Mouse (Mus musculus): ENCODE data around the gene Mroh2a. TPM values are rescaled to one million over a fixed set of nuclear protein-coding genes. Genes with fewer than 3 reads are reported as not detected.

Mroh2a gene
- polyA plus RNA-seq, 1 experiment from 2014 or later, result 0.60 TPM

GRCm38 (mm10) chr1:88231803-88232499 lies 5.2 kb downstream of the Mroh2a start:
- H3K9ac ChIP-seq (ENCODE audit: low read length), result no peak overlapping the region
- H3K4me2 ChIP-seq (ENCODE audit: low read depth, low read length), result no peak overlapping the region
- H3K27ac ChIP-seq (ENCODE audit: low read length), result no peak overlapping the region
- H3K9me3 ChIP-seq (replicated peaks; ENCODE audit: control insufficient read depth, low read length), result peaks cover 90% of the 10 kb centered on the region
- H3K4me1 ChIP-seq (ENCODE audit: control insufficient read depth, insufficient read depth, low read length), result no peaks in the 10 kb centered on the region
- 56% methylated on average over 7 of the region's 7 CpGs for WGBS
- H3K27me3 ChIP-seq (ENCODE audit: control insufficient read depth, insufficient read depth, low read length), result no peaks in the 10 kb centered on the region
- H3K4me3 ChIP-seq (ENCODE audit: low read length), result no peak overlapping the region
- ATAC-seq (replicated peaks; ENCODE audit: extremely low read depth, insufficient read depth, low FRiP score), result no peak
- no peaks in the 10 kb centered on the region for H3K36me3 ChIP-seq (ENCODE audit: control insufficient read depth, insufficient read depth)

- Histone ChIP-seq H3K4me1 (ENCODE audit: control insufficient read depth, insufficient read depth, low read length) (no peaks in the 10 kb centered on the region), H3K36me3 (ENCODE audit: control insufficient read depth, insufficient read depth) (no peaks in the 10 kb centered on the region), H3K9me3 (replicated peaks; ENCODE audit: control insufficient read depth, low read length) (peaks cover 90% of the 10 kb centered on the region), H3K4me3 (ENCODE audit: low read length) (no peak overlapping the region), H3K27ac (ENCODE audit: low read length) (no peak overlapping the region), H3K4me2 (ENCODE audit: low read depth, low read length) (no peak overlapping the region), H3K27me3 (ENCODE audit: control insufficient read depth, insufficient read depth, low read length) (no peaks in the 10 kb centered on the region), H3K9ac (ENCODE audit: low read length) (no peak overlapping the region)
- no peak for ATAC-seq (replicated peaks; ENCODE audit: extremely low read depth, insufficient read depth, low FRiP score)
- WGBS, result 47% methylated on average over 3 of the region's 3 CpGs
These were observed 6.0 kb downstream of the Mroh2a start for GRCm38 (mm10) chr1:88232664-88233380.

- Histone ChIP-seq H3K27ac (ENCODE audit: low read length) (no peak overlapping the region), H3K4me2 (ENCODE audit: low read depth, low read length) (no peak overlapping the region), H3K9me3 (replicated peaks; ENCODE audit: control insufficient read depth, low read length) (peaks cover 90% of the 10 kb centered on the region), H3K4me1 (ENCODE audit: control insufficient read depth, insufficient read depth, low read length) (no peaks in the 10 kb centered on the region), H3K36me3 (ENCODE audit: control insufficient read depth, insufficient read depth) (no peaks in the 10 kb centered on the region), H3K27me3 (ENCODE audit: control insufficient read depth, insufficient read depth, low read length) (no peaks in the 10 kb centered on the region), H3K4me3 (ENCODE audit: low read length) (no peak overlapping the region), H3K9ac (ENCODE audit: low read length) (no peak overlapping the region)
- 60% methylated on average over 14 of the region's 14 CpGs for WGBS
- ATAC-seq (replicated peaks; ENCODE audit: extremely low read depth, insufficient read depth, low FRiP score), result no peak
These were observed 6.8 kb downstream of the Mroh2a start for GRCm38 (mm10) chr1:88233421-88234247.

- Histone ChIP-seq H3K27ac (ENCODE audit: low read length) (no peak overlapping the region), H3K4me2 (ENCODE audit: low read depth, low read length) (no peak overlapping the region), H3K27me3 (ENCODE audit: control insufficient read depth, insufficient read depth, low read length) (no peaks in the 10 kb centered on the region), H3K36me3 (ENCODE audit: control insufficient read depth, insufficient read depth) (no peaks in the 10 kb centered on the region), H3K9ac (ENCODE audit: low read length) (no peak overlapping the region), H3K4me1 (ENCODE audit: control insufficient read depth, insufficient read depth, low read length) (no peaks in the 10 kb centered on the region), H3K9me3 (replicated peaks; ENCODE audit: control insufficient read depth, low read length) (peaks cover 90% of the 10 kb centered on the region), H3K4me3 (ENCODE audit: low read length) (no peak overlapping the region)
- WGBS, result 50% methylated on average over 4 of the region's 4 CpGs
- no peak for ATAC-seq (replicated peaks; ENCODE audit: extremely low read depth, insufficient read depth, low FRiP score)
These were observed 7.4 kb downstream of the Mroh2a start for GRCm38 (mm10) chr1:88234248-88234610.

GRCm38 (mm10) chr1:88234646-88235045 lies 7.9 kb downstream of the Mroh2a start:
- Histone ChIP-seq H3K9ac (ENCODE audit: low read length) (no peak overlapping the region), H3K9me3 (replicated peaks; ENCODE audit: control insufficient read depth, low read length) (peaks cover 90% of the 10 kb centered on the region), H3K36me3 (ENCODE audit: control insufficient read depth, insufficient read depth) (no peaks in the 10 kb centered on the region), H3K4me3 (ENCODE audit: low read length) (no peak overlapping the region), H3K4me1 (ENCODE audit: control insufficient read depth, insufficient read depth, low read length) (no peaks in the 10 kb centered on the region), H3K27me3 (ENCODE audit: control insufficient read depth, insufficient read depth, low read length) (no peaks in the 10 kb centered on the region), H3K4me2 (ENCODE audit: low read depth, low read length) (no peak overlapping the region), H3K27ac (ENCODE audit: low read length) (no peak overlapping the region)
- WGBS, result 38% methylated on average over 5 of the region's 5 CpGs
- ATAC-seq (replicated peaks; ENCODE audit: extremely low read depth, insufficient read depth, low FRiP score), result no peak

- H3K27me3 ChIP-seq (ENCODE audit: control insufficient read depth, insufficient read depth, low read length), result no peaks in the 10 kb centered on the region
- H3K36me3 ChIP-seq (ENCODE audit: control insufficient read depth, insufficient read depth), result no peaks in the 10 kb centered on the region
- no peak for ATAC-seq (replicated peaks; ENCODE audit: extremely low read depth, insufficient read depth, low FRiP score)
- H3K4me2 ChIP-seq (ENCODE audit: low read depth, low read length), result no peak overlapping the region
- no peak overlapping the region for H3K27ac ChIP-seq (ENCODE audit: low read length)
- H3K4me3 ChIP-seq (ENCODE audit: low read length), result no peak overlapping the region
- peaks cover 90% of the 10 kb centered on the region for H3K9me3 ChIP-seq (replicated peaks; ENCODE audit: control insufficient read depth, low read length)
- no peaks in the 10 kb centered on the region for H3K4me1 ChIP-seq (ENCODE audit: control insufficient read depth, insufficient read depth, low read length)
- 54% methylated on average over 11 of the region's 11 CpGs for WGBS
- no peak overlapping the region for H3K9ac ChIP-seq (ENCODE audit: low read length)
These were observed 8.5 kb downstream of the Mroh2a start for GRCm38 (mm10) chr1:88235046-88235893.

- Histone ChIP-seq H3K4me1 (ENCODE audit: control insufficient read depth, insufficient read depth, low read length) (no peaks in the 10 kb centered on the region), H3K36me3 (ENCODE audit: control insufficient read depth, insufficient read depth) (no peaks in the 10 kb centered on the region), H3K4me2 (ENCODE audit: low read depth, low read length) (no peak overlapping the region), H3K27me3 (ENCODE audit: control insufficient read depth, insufficient read depth, low read length) (no peaks in the 10 kb centered on the region), H3K9ac (ENCODE audit: low read length) (no peak overlapping the region), H3K9me3 (replicated peaks; ENCODE audit: control insufficient read depth, low read length) (peaks cover 90% of the 10 kb centered on the region), H3K27ac (ENCODE audit: low read length) (no peak overlapping the region), H3K4me3 (ENCODE audit: low read length) (no peak overlapping the region)
- ATAC-seq (replicated peaks; ENCODE audit: extremely low read depth, insufficient read depth, low FRiP score), result no peak
- WGBS, result 55% methylated on average over 4 of the region's 4 CpGs
These were observed 9.2 kb downstream of the Mroh2a start for GRCm38 (mm10) chr1:88235894-88236415.

- Histone ChIP-seq H3K4me2 (ENCODE audit: low read depth, low read length) (no peak overlapping the region), H3K4me1 (ENCODE audit: control insufficient read depth, insufficient read depth, low read length) (no peaks in the 10 kb centered on the region), H3K27ac (ENCODE audit: low read length) (no peak overlapping the region), H3K9ac (ENCODE audit: low read length) (no peak overlapping the region), H3K9me3 (replicated peaks; ENCODE audit: control insufficient read depth, low read length) (peaks cover 85% of the 10 kb centered on the region), H3K4me3 (ENCODE audit: low read length) (no peak overlapping the region), H3K36me3 (ENCODE audit: control insufficient read depth, insufficient read depth) (no peaks in the 10 kb centered on the region), H3K27me3 (ENCODE audit: control insufficient read depth, insufficient read depth, low read length) (no peaks in the 10 kb centered on the region)
- WGBS, result 65% methylated on average over 5 of the region's 5 CpGs
- ATAC-seq (replicated peaks; ENCODE audit: extremely low read depth, insufficient read depth, low FRiP score), result no peak
These were observed 10.5 kb downstream of the Mroh2a start for GRCm38 (mm10) chr1:88237311-88237710.

All from heart, embryonic 16.5 days (tissue).